Mouse (Mus musculus) lung, postnatal 0 days (tissue): ENCODE measurements around the gene Gm20075.

Experiments used
- CTCF ChIP-seq: IDR thresholded peaks from 2 replicates; pipeline ENCODE4 v1.5.1; 2016; ENCODE audit warnings: antibody characterized with exemption, mild to moderate bottlenecking
- EP300 ChIP-seq: IDR thresholded peaks from 2 replicates; pipeline ENCODE4 v1.6.1; 2016; ENCODE audit warnings: antibody characterized with exemption, mild to moderate bottlenecking, control low read depth

GRCm38 (mm10) chr13:96052755-96053154 is 28.4 kb downstream of the Gm20075 start:
- no peak for TF ChIP-seq CTCF
- no peak for TF ChIP-seq EP300
